Mouse (Mus musculus) spleen, embryonic (tissue): ENCODE measurements around the gene Ulk3.

ENCODE experiments used
- CTCF ChIA-PET: fragments of 350-600 bp; sonication (Branson Sonifier 250); formaldehyde crosslinking; loops from one replicate; lab custom pipeline; 2022; lab: Charles Lee

Gene Ulk3

GRCm38 (mm10) chr9:57589224-57590126 lies at the start of gene Ulk3:
Ulk3 (plus strand) TSS chr9:57589452.
- CTCF ChIA-PET = interaction anchor here (0.8 to 1.1 kb wide), 3 partner anchors 49 to 71 kb away, joined by 3 to 4 read pairs (median 3); no protein-coding TSS in a partner anchor

GRCm38 (mm10) chr9:57539550-57539949 lies 49.7 kb upstream of the Ulk3 start:
- CTCF ChIA-PET = no interaction called here

GRCm38 (mm10) chr9:57541312-57541711 lies 47.9 kb upstream of the Ulk3 start:
- CTCF ChIA-PET = interaction anchor here (0.6 to 1.1 kb wide), 6 partner anchors 22 to 124 kb away, joined by 3 to 10 read pairs (median 4); partner anchors contain the start of gene Csk

GRCm38 (mm10) chr9:57543951-57544350 lies 45.3 kb upstream of the Ulk3 start:
- CTCF ChIA-PET = interaction anchor here (0.6 to 0.8 kb wide), 2 partner anchors 8 to 33 kb away, joined by 3 to 8 read pairs; no protein-coding TSS in a partner anchor

GRCm38 (mm10) chr9:57547287-57547686 lies 42.0 kb upstream of the Ulk3 start:
- CTCF ChIA-PET = no interaction called here

GRCm38 (mm10) chr9:57547869-57548268 lies 41.4 kb upstream of the Ulk3 start:
- CTCF ChIA-PET = no interaction called here

GRCm38 (mm10) chr9:57549186-57549585 lies 40.1 kb upstream of the Ulk3 start:
- CTCF ChIA-PET = interaction anchor here (0.6 kb wide), 2 partner anchors 11 to 16 kb away, joined by 3 read pairs; no protein-coding TSS in a partner anchor

- CTCF ChIA-PET = no interaction called here
Measured at GRCm38 (mm10) chr9:57550126-57550862, 39.0 kb upstream of the Ulk3 start.

GRCm38 (mm10) chr9:57552139-57552887 lies 36.9 kb upstream of the Ulk3 start, which contains the start of gene Mpi:
Mpi (minus strand) TSS chr9:57552763.
- CTCF ChIA-PET = interaction anchor here (0.6 kb wide), 1 partner anchor 33 kb away, joined by 3 read pairs; no protein-coding TSS in a partner anchor

GRCm38 (mm10) chr9:57553119-57553518 lies 36.1 kb upstream of the Ulk3 start:
- CTCF ChIA-PET = no interaction called here

- CTCF ChIA-PET = interaction anchor here (0.9 to 1.1 kb wide), 3 partner anchors 9 to 50 kb away, joined by 3 to 15 read pairs (median 8); no protein-coding TSS in a partner anchor
Measured at GRCm38 (mm10) chr9:57554753-57555152, 34.5 kb upstream of the Ulk3 start.

GRCm38 (mm10) chr9:57557215-57557614 lies 32.0 kb upstream of the Ulk3 start:
- CTCF ChIA-PET = interaction anchor here (0.6 to 0.7 kb wide), 2 partner anchors 51 to 94 kb away, joined by 4 read pairs; no protein-coding TSS in a partner anchor

- CTCF ChIA-PET = interaction anchor here (0.6 kb wide), 1 partner anchor 262 kb away, joined by 3 read pairs; no protein-coding TSS in a partner anchor
Measured at GRCm38 (mm10) chr9:57558625-57559024, 30.6 kb upstream of the Ulk3 start.

GRCm38 (mm10) chr9:57559568-57559967 lies 29.7 kb upstream of the Ulk3 start:
- CTCF ChIA-PET = interaction anchor here (0.5 to 0.7 kb wide), 4 partner anchors 10 to 216 kb away, joined by 3 to 13 read pairs (median 3); no protein-coding TSS in a partner anchor

- CTCF ChIA-PET = interaction anchor here (0.5 to 0.7 kb wide), 4 partner anchors 11 to 215 kb away, joined by 3 to 13 read pairs (median 3); no protein-coding TSS in a partner anchor
Measured at GRCm38 (mm10) chr9:57560263-57560662, 29.0 kb upstream of the Ulk3 start.

- CTCF ChIA-PET = interaction anchor here (0.9 kb wide), 1 partner anchor 85 kb away, joined by 3 read pairs; no protein-coding TSS in a partner anchor
Measured at GRCm38 (mm10) chr9:57560861-57561710, 28.2 kb upstream of the Ulk3 start, which contains the start of gene Scamp2. Scamp2 (plus strand) TSS chr9:57560943.

- CTCF ChIA-PET = interaction anchor here (0.9 kb wide), 1 partner anchor 84 kb away, joined by 3 read pairs; no protein-coding TSS in a partner anchor
Measured at GRCm38 (mm10) chr9:57561711-57562099, 27.5 kb upstream of the Ulk3 start.

- CTCF ChIA-PET = interaction anchor here (0.6 kb wide), 1 partner anchor 21 kb away, joined by 5 read pairs; no protein-coding TSS in a partner anchor
Measured at GRCm38 (mm10) chr9:57562896-57563372, 26.3 kb upstream of the Ulk3 start.

GRCm38 (mm10) chr9:57564609-57565008 lies 24.6 kb upstream of the Ulk3 start:
- CTCF ChIA-PET = interaction anchor here (0.7 kb wide), 1 partner anchor 16 kb away, joined by 3 read pairs; no protein-coding TSS in a partner anchor
